Mouse (Mus musculus): Measurements from ENCODE around the gene Kcne3.

DNA sequence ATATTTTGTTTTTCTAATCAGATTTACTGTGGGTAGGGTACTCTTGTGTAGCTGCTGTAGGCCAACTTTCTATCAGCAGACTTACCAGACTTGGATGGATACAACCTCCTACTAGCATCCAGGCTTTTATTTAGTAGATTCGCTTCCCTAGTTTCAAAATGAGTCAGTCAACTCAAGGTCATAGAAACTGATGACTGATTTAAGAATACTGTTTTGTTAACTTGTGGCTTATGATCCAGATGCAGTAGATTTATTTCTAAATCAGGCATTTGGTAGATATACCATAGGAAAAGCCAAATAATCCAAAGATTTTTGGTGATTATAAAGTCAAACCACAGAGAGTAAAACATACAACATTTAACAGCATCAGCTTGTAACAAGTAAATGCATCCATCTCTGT lies 54.3 kb downstream of the Kcne3 start:
- TF ChIP-seq POLR2A (IDR thresholded peaks at IDR 0.05; ENCODE audit: extremely low read depth, insufficient read depth, low read length) (no peak), CTCF (IDR thresholded peaks at IDR 0.05; ENCODE audit: low read depth, low read length) (no peak)

Measured in liver, adult 2 months (tissue).